Mouse (Mus musculus) neural tube, embryonic 15.5 days (tissue): ENCODE results near the gene Sdhd. TPM values are rescaled to one million over a fixed set of nuclear protein-coding genes. Genes with fewer than 3 reads are reported as not detected.

Experiments used
- ATAC-seq: fragments of 200-750 bp; cut with Nextera tagmentation; 2 replicates; pipeline ENCODE4 v1.8.0; 2017; ENCODE audit warnings: mild to moderate bottlenecking, moderate TSS enrichment, moderate library complexity; ENCODE audit not compliant: low FRiP score
- H3K27ac ChIP-seq: fragments of 300-500 bp; sonication (generic); replicated peaks from 2 replicates; pipeline ENCODE4 v1.5.1; 2015; ENCODE audit warnings: mild to moderate bottlenecking, inconsistent platforms
- H3K27me3 ChIP-seq: fragments of 300-500 bp; sonication (generic); replicated peaks from 2 replicates; pipeline ENCODE4 v1.6.1; 2015; ENCODE audit warnings: inconsistent platforms
- H3K36me3 ChIP-seq: fragments of 300-500 bp; sonication (generic); 2 replicates; pipeline ENCODE4 v1.6.1; 2015; ENCODE audit warnings: inconsistent platforms
- H3K4me1 ChIP-seq: fragments of 300-500 bp; sonication (generic); 2 replicates; pipeline ENCODE4 v1.6.1; 2015; ENCODE audit warnings: inconsistent platforms
- H3K4me2 ChIP-seq: fragments of 300-500 bp; sonication (generic); 2 replicates; pipeline ENCODE4 v1.6.1; 2015; ENCODE audit warnings: inconsistent platforms, mild to moderate bottlenecking, moderate library complexity
- H3K4me3 ChIP-seq: fragments of 300-500 bp; sonication (generic); replicated peaks from 2 replicates; pipeline ENCODE4 v1.5.1; 2015; ENCODE audit warnings: mild to moderate bottlenecking, inconsistent platforms
- H3K9ac ChIP-seq: fragments of 300-500 bp; sonication (generic); replicated peaks from 2 replicates; pipeline ENCODE4 v1.6.1; 2015; ENCODE audit warnings: mild to moderate bottlenecking, inconsistent platforms
- H3K9me3 ChIP-seq: fragments of 300-500 bp; sonication (generic); replicated peaks from 2 replicates; pipeline ENCODE4 v1.6.1; 2016; ENCODE audit warnings: inconsistent platforms
- WGBS: fragments of 180-500 bp; shearing (Covaris S2); methylation state at CpG from one replicate; pipeline ENCODE4 v1.1.7; 2015; ENCODE audit warnings: mixed read lengths; 5-methylcytosine and 5-hydroxymethylcytosine counted together
- polyA plus RNA-seq: library from polyadenylated mRNA; unstranded; fragments of >200 nt; fragmentation: Nextera tagmentation; extraction: Ambion mirVana; gene quantifications from 2 replicates; pipeline ENCODE4 v1.2.1, GENCODE M21; 2015

The Sdhd gene
- polyA plus RNA-seq, 1 experiment from 2014 or later = 298 TPM

GRCm38 (mm10) chr9:50604338-50604737 is 726 bp upstream of the Sdhd start:
- peaks cover 36% of the 10 kb centered on the region for H3K4me1 ChIP-seq
- no peak for ATAC-seq
- H3K9ac ChIP-seq = peak overlapping the region; percentile 97
- H3K4me3 ChIP-seq = peak overlapping the region; percentile 94
- WGBS = 3% methylated on average over 6 of the region's 6 CpGs
- H3K4me2 ChIP-seq = peak overlapping the region; percentile 88
- H3K27me3 ChIP-seq = no peaks in the 10 kb centered on the region
- no peaks in the 10 kb centered on the region for H3K9me3 ChIP-seq
- peak overlapping the region; percentile 91 for H3K27ac ChIP-seq
- H3K36me3 ChIP-seq = peaks cover 42% of the 10 kb centered on the region

DNA sequence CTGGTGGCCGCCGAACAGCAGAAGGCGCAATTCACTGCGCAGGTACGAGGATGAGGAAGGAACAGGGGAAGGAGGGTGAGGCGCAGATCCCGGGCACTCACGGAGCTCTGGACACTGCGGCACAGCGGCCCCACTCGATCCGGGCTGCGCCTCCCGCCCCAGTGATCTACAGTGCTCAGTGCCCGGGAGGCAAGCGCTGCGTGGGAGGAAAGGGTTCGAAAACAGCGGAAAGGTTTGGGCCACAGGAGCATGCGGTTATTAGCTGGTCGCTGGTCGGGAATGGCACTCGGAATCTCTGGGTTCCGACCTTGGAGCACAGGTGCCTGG is 349 bp upstream of the Sdhd start:
- peak overlapping the region; percentile 94 for H3K4me3 ChIP-seq
- H3K9ac ChIP-seq = peak overlapping the region; percentile 97
- under 1% methylated on average over 24 of the region's 24 CpGs for WGBS
- H3K4me1 ChIP-seq = peaks cover 36% of the 10 kb centered on the region
- no peaks in the 10 kb centered on the region for H3K27me3 ChIP-seq
- no peaks in the 10 kb centered on the region for H3K9me3 ChIP-seq
- peak overlapping the region; percentile 91 for H3K27ac ChIP-seq
- H3K36me3 ChIP-seq = peaks cover 44% of the 10 kb centered on the region
- peak overlapping the region; percentile 88 for H3K4me2 ChIP-seq
- peak; percentile 88 for ATAC-seq

DNA sequence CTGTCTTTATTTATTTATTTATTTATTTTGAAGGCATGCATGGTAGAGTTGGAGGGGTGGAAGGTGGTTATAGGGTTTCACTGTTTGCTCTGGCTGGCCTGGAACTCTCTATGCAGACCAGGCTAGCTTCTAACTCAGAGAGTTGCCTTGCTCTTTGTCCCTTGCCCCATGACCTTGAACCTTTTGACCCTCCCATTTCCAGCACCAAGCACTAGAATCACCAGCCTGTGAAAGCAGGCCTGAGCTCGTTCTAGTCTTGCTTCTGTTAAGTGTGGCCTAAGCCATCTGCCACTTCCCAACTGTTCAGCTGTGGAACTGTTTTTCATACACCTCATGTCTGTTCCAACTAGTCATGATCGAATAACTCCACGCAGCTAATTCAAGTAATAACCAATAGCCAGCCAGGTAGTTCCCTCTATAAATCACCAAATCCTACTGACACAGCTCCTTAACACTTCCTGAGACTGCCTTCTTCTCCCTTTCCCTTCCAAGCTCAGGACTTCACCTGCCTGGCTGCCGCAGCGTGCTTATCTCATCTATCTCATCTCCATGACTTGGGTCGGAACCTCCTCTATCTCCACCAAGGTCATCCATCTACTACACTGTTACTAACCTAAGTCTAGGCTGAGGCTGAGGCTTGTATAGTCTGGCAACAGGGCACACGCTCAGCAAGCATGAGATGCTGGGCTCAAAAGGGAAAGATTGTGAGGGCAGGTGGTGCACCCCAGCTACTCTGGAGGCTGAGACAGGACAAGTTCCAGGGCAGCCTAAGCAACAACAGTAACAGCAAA is 1.4 kb downstream of the Sdhd start:
- Histone ChIP-seq H3K9ac (peak overlapping the region; percentile 97; the same call in 1 of the 2 replicates), H3K4me1 (peaks cover 36% of the 10 kb centered on the region), H3K4me2 (peak overlapping the region; percentile 88), H3K36me3 (peaks cover 47% of the 10 kb centered on the region), H3K27me3 (no peaks in the 10 kb centered on the region), H3K9me3 (no peaks in the 10 kb centered on the region), H3K27ac (no peak overlapping the region), H3K4me3 (peak overlapping the region; percentile 94)
- ATAC-seq = no peak
- 90% methylated on average over 7 of the region's 7 CpGs for WGBS

DNA sequence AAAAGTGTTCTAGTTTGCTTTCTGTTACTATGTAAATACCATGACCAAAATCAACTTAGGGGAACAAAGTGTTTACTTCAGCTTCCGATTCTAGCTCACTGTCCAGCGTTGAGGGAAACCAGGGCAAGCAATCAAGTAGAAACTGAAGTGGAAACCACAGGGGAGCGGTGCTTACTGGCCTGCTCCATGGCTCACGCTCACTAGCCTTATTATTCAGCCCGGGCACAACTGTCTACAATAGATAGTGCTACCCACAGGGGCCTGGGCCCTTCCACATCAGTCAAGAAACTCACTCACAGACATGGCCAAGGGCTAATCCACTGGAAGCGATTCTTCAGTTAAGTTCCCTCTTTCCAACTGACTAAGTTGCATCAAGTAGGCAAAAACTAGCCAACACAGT is 2.1 kb downstream of the Sdhd start:
- no peak overlapping the region for H3K27ac ChIP-seq
- H3K36me3 ChIP-seq = peaks cover 49% of the 10 kb centered on the region
- WGBS = 88% methylated on average over 6 of the region's 6 CpGs
- no peak overlapping the region for H3K9ac ChIP-seq
- no peak overlapping the region for H3K4me3 ChIP-seq
- no peaks in the 10 kb centered on the region for H3K9me3 ChIP-seq
- H3K27me3 ChIP-seq = no peaks in the 10 kb centered on the region
- peaks cover 36% of the 10 kb centered on the region for H3K4me1 ChIP-seq
- ATAC-seq = no peak
- H3K4me2 ChIP-seq = no peak overlapping the region

- peaks cover 59% of the 10 kb centered on the region for H3K36me3 ChIP-seq
These were observed 6.6 kb downstream of the Sdhd start for GRCm38 (mm10) chr9:50596973-50597372.

DNA sequence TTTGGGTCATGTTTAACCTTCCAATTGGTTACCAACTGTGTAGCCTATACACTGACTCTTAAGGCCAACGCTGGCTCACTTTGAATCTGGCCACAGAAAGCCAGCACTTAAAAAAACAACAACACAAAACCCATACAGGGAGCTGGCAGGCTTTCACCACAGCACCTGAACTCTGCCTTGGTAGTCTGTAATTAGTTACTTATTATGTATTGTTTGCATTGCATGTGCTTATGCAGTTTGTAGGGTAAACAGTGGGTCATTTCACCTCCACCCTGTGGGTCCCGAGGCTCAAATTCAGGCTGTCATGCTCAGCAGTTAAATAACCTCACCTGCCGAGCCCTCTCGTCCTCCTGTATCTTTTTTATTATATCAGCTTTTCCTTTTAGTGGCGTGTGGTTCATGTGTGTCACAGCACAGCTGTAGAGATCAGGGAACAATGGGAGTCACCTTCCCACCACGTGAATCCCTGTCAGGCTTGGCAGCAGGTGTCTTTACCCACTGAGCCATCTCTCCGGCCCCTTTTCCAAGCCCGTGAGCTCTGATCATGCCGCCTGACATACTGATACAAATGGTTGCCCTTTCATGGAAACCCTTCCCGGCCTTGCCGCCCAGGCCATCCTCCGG is 8.7 kb downstream of the Sdhd start:
- H3K9me3 ChIP-seq = no peaks in the 10 kb centered on the region
- no peak overlapping the region for H3K4me2 ChIP-seq
- H3K27me3 ChIP-seq = no peaks in the 10 kb centered on the region
- H3K36me3 ChIP-seq = peaks cover 51% of the 10 kb centered on the region
- H3K9ac ChIP-seq = no peak overlapping the region
- H3K4me1 ChIP-seq = no peaks in the 10 kb centered on the region
- ATAC-seq = no peak
- H3K27ac ChIP-seq = no peak overlapping the region
- WGBS = 79% methylated on average over 12 of the region's 12 CpGs
- no peak overlapping the region for H3K4me3 ChIP-seq

More at GRCm38 (mm10) chr9:50596973-50597372, 6.6 kb downstream of the Sdhd start:
- no peaks in the 10 kb centered on the region for H3K9me3 ChIP-seq
- WGBS = 95% methylated on average over 8 of the region's 8 CpGs
- no peak overlapping the region for H3K4me2 ChIP-seq
- H3K4me3 ChIP-seq = no peak overlapping the region
- H3K9ac ChIP-seq = no peak overlapping the region
- no peaks in the 10 kb centered on the region for H3K27me3 ChIP-seq
- H3K4me1 ChIP-seq = peaks cover 11% of the 10 kb centered on the region
- no peak overlapping the region for H3K27ac ChIP-seq
- ATAC-seq = no peak

DNA sequence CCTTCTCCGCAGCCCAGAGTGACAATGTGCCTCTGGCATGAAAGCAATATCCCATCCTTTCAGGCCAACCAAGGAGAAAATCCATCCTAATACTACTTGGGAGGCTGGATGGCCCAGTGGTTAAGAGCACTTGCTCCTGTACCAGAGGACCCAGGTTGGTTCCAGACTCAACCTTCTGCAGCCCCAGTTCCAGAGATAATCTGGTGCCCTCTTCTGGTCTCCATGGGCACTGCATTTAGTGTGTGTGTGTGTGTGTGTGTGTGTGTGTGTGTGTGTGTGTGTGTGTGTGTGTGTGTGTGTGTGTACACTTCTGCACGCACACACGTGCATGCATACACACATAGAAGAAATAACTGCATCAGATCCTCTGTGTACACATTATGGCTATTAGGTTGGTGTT is 10.1 kb downstream of the Sdhd start:
- H3K27me3 ChIP-seq = no peaks in the 10 kb centered on the region
- peaks cover 39% of the 10 kb centered on the region for H3K36me3 ChIP-seq
- no peak overlapping the region for H3K9ac ChIP-seq
- no peak for ATAC-seq
- no peak overlapping the region for H3K4me2 ChIP-seq
- no peaks in the 10 kb centered on the region for H3K4me1 ChIP-seq
- 70% methylated on average over 3 of the region's 3 CpGs for whole genome bisulfite sequencing
- no peak overlapping the region for H3K4me3 ChIP-seq
- no peaks in the 10 kb centered on the region for H3K9me3 ChIP-seq
- no peak overlapping the region for H3K27ac ChIP-seq

DNA sequence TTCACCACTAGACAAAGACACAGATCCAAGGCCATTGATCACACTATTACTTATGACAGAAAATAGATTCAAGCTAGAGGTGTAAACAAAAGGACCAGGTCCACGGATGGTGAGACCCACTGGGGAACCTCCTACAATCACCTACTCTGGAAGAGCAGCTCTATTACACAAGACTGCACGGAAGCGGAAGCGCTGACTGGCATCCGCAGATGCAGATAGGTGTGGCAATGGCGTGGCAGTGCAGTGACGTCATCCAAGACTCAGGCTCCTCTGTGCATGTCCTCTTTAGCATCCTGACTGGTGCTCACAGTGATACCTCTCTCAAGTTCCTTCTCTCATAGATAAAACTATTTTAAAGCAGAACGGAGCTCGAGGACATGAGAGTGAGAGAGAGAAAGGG is 10.7 kb downstream of the Sdhd start:
- no peak for ATAC-seq
- H3K4me2 ChIP-seq = no peak overlapping the region
- 92% methylated on average over 9 of the region's 9 CpGs for WGBS

GRCm38 (mm10) chr9:50590856-50591518 is 12.6 kb downstream of the Sdhd start:
- Histone ChIP-seq H3K27ac (no peak overlapping the region), H3K27me3 (no peaks in the 10 kb centered on the region), H3K9me3 (no peaks in the 10 kb centered on the region), H3K4me2 (no peak overlapping the region), H3K4me1 (no peaks in the 10 kb centered on the region), H3K4me3 (no peak overlapping the region), H3K9ac (no peak overlapping the region), H3K36me3 (peaks cover 15% of the 10 kb centered on the region)
- 79% methylated on average over 10 of the region's 10 CpGs for WGBS
- no peak for ATAC-seq

More for the DNA sequence above, 10.7 kb downstream of the Sdhd start:
- H3K27me3 ChIP-seq = no peaks in the 10 kb centered on the region
- H3K27ac ChIP-seq = no peak overlapping the region
- H3K4me1 ChIP-seq = no peaks in the 10 kb centered on the region
- H3K36me3 ChIP-seq = peaks cover 34% of the 10 kb centered on the region
- H3K9me3 ChIP-seq = no peaks in the 10 kb centered on the region
- no peak overlapping the region for H3K4me3 ChIP-seq
- no peak overlapping the region for H3K9ac ChIP-seq

DNA sequence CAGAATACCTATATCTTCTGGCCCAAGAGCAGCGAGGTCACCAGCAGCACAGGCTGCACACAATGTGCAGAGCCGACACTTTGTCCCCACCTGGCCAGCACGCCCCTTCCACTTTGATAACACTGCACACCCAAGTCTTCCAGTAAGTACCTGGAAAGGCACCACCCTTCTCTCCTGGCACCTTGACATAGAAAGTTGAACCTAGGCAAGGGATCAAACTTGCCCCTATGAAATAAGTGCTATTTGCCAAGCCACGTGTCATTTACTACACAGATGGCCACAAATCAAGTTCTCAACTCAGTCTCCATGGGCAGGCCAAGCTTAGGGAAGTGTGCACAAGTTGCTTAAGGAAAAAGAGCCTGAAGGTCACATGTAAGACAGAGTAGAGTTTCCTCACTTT is 16.7 kb downstream of the Sdhd start:
- ATAC-seq = no peak
- Histone ChIP-seq H3K27me3 (no peaks in the 10 kb centered on the region), H3K4me3 (no peak overlapping the region), H3K36me3 (no peaks in the 10 kb centered on the region), H3K27ac (no peak overlapping the region), H3K9me3 (no peaks in the 10 kb centered on the region), H3K4me1 (no peaks in the 10 kb centered on the region), H3K9ac (no peak overlapping the region), H3K4me2 (no peak overlapping the region)
- WGBS = 79% methylated on average over 4 of the region's 4 CpGs

- Histone ChIP-seq H3K27me3 (no peaks in the 10 kb centered on the region), H3K9ac (no peak overlapping the region), H3K9me3 (no peaks in the 10 kb centered on the region), H3K4me3 (no peak overlapping the region), H3K27ac (no peak overlapping the region), H3K4me1 (no peaks in the 10 kb centered on the region), H3K4me2 (no peak overlapping the region), H3K36me3 (no peaks in the 10 kb centered on the region)
- no peak for ATAC-seq
- WGBS = 78% methylated on average over 6 of the region's 6 CpGs
These were observed 18.3 kb downstream of the Sdhd start for GRCm38 (mm10) chr9:50585145-50585818.
